Comparison of ENCODE assay signal across 9 mouse cellular contexts in the genomic region with DNA sequence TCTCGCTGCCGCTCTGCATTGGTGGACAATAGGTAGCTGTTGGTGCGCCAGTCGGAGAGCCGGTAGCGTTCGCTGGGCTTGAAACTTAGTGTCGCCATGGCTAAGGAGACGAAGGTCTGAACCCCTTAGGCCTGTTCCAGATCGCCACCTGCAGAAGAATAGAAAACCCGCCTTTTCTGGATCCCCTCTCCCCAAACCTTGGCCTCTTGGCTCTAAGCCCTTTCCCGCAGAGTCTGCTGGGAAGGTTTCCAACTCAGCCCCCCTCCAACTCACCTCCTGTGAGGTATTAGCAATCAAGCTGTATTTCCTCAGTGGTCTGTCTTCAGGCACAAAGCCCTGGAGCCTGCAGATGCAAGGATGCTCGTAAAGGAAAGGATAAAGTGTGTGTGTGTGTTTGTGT. TPM values are rescaled to one million over a fixed set of nuclear protein-coding genes. Genes with fewer than 3 reads are reported as not detected.
DNase-seq lines count a peak whose midpoint lies in the region; ATAC-seq and TF ChIP-seq lines count a peak whose summit lies in the region.
"Had no signal": no experiment of that assay in that cellular context is flagged by ENCODE, and none has a peak within 500 bp of the region (broad histone marks: within the 10 kb centered on the region; RNA-seq: fewer than 3 reads in every experiment).

No protein-coding gene starts in this region.

- no peak for TF ChIP-seq CTCF in left cerebral cortex, adult 2 months (IDR thresholded peaks at IDR 0.05)

- intact Hi-C loops in left cerebral cortex, postnatal 4 days (cut with DNase I), result no loop called here
- intact Hi-C loops in left cerebral cortex, adult 2 months (cut with DNase I), result no loop called here

- no peaks in the 10 kb centered on the region for H3K36me3 ChIP-seq in forebrain, embryonic 15.5 days
- no peaks in the 10 kb centered on the region for H3K36me3 ChIP-seq in midbrain, embryonic 15.5 days (replicated peaks)

- H3K4me2 ChIP-seq in forebrain, embryonic 15.5 days (replicated peaks), result peak overlapping the region; percentile 23
- H3K4me2 ChIP-seq in midbrain, embryonic 15.5 days, result peak overlapping the region; percentile 10

- H3K9ac ChIP-seq in forebrain, embryonic 15.5 days (replicated peaks), result 0 out of 2 replicates have a peak overlapping the region, but pooled peaks have one; percentile 7
- no peak overlapping the region for H3K9ac ChIP-seq in midbrain, embryonic 15.5 days

- H3K9me3 ChIP-seq in forebrain, embryonic 15.5 days, result no peaks in the 10 kb centered on the region
- H3K9me3 ChIP-seq in midbrain, embryonic 15.5 days, result no peaks in the 10 kb centered on the region

- DNase-seq in cerebellum, postnatal 10 days, result peak; percentile 83 to 86
- no peak for DNase-seq in cerebellum, adult 11 months
- peak; percentile 60 for DNase-seq in left cerebral cortex, postnatal 4 days
- DNase-seq in left cerebral cortex, adult 2 months (ENCODE audit: extremely low spot score in 1 of 2, low spot score in 2 of 2), result no peak
- no peak for DNase-seq in thymus, postnatal 25 days
- DNase-seq: kidney, postnatal 10 days had no signal

- peaks cover 31% of the 10 kb centered on the region for H3K4me1 ChIP-seq in forebrain, embryonic 15.5 days
- H3K4me1 ChIP-seq in midbrain, embryonic 15.5 days, result peaks cover 26% of the 10 kb centered on the region

- H3K4me3 ChIP-seq in left cerebral cortex, adult 2 months, result no peak overlapping the region
- no peak overlapping the region for H3K4me3 ChIP-seq in forebrain, embryonic 15.5 days
- H3K4me3 ChIP-seq in midbrain, embryonic 15.5 days, result no peak overlapping the region

- 14% methylated on average over 13 of the region's 13 CpGs for WGBS in forebrain, embryonic 15.5 days
- 16% methylated on average over 13 of the region's 13 CpGs for whole genome bisulfite sequencing in midbrain, embryonic 15.5 days

- H3K27ac ChIP-seq in left cerebral cortex, adult 2 months, result no peak overlapping the region
- 0 out of 2 replicates have a peak overlapping the region, but pooled peaks have one; percentile 3 for H3K27ac ChIP-seq in forebrain, embryonic 15.5 days (replicated peaks)
- H3K27ac ChIP-seq in midbrain, embryonic 15.5 days, result no peak overlapping the region

- H3K27me3 ChIP-seq in forebrain, embryonic 15.5 days, result no peaks in the 10 kb centered on the region
- H3K27me3 ChIP-seq in midbrain, embryonic 15.5 days (replicated peaks), result peaks cover 11% of the 10 kb centered on the region; the same call in 1 of the 2 replicates

- ATAC-seq in forebrain, embryonic 15.5 days (replicated peaks), result no peak
- no peak for ATAC-seq in midbrain, embryonic 15.5 days (replicated peaks)
- ATAC-seq in megakaryocyte-erythroid progenitor cell, adult 5-6 weeks (replicated peaks; ENCODE audit: low FRiP score, low TSS enrichment, poor library complexity, severe bottlenecking), result no peak

RNA-seq across cellular contexts. Expression of a gene that starts 0.6 kb away (rescaled TPM):
- total RNA-seq in left cerebral cortex, postnatal 4 days (2021), result 1 to 10 TPM; 3.5 to 5.1 TPM
- 1 to 10 TPM; 1.5 to 1.6 TPM for total RNA-seq in left cerebral cortex, adult 2 months (2021)
- polyA plus RNA-seq in forebrain, embryonic 15.5 days (2015; fragmentation: Nextera tagmentation; extraction: Ambion mirVana), result 12.7 and 16.0 TPM in 2 replicates
- 11.8 and 15.1 TPM in 2 replicates for polyA plus RNA-seq in midbrain, embryonic 15.5 days (2015; fragmentation: Nextera tagmentation; extraction: Ambion mirVana)
- not detected in 2 replicates for total RNA-seq in megakaryocyte-erythroid progenitor cell, adult 5-6 weeks (2014; fragmentation: Nextera tagmentation)
- total RNA-seq in megakaryocyte-erythroid progenitor cell, adult 5-6 weeks (2017), result not detected in 2 replicates

RNA-seq across cellular contexts. Expression of a gene that starts 3.4 kb away (rescaled TPM):
- 10 to 100 TPM; 37.8 to 39.5 TPM for total RNA-seq in left cerebral cortex, postnatal 4 days (2021)
- 10 to 100 TPM; 29.5 to 29.9 TPM for total RNA-seq in left cerebral cortex, adult 2 months (2021)
- polyA plus RNA-seq in forebrain, embryonic 15.5 days (2015; fragmentation: Nextera tagmentation; extraction: Ambion mirVana), result 81.9 and 85.3 TPM in 2 replicates
- polyA plus RNA-seq in midbrain, embryonic 15.5 days (2015; fragmentation: Nextera tagmentation; extraction: Ambion mirVana), result 94.6 and 99.9 TPM in 2 replicates
- 30.8 and 33.7 TPM in 2 replicates for total RNA-seq in megakaryocyte-erythroid progenitor cell, adult 5-6 weeks (2014; fragmentation: Nextera tagmentation)
- total RNA-seq in megakaryocyte-erythroid progenitor cell, adult 5-6 weeks (2017), result 22.9 and 28.5 TPM in 2 replicates

RNA-seq across cellular contexts. Expression of a gene that starts 38.3 kb away (rescaled TPM):
- total RNA-seq in left cerebral cortex, postnatal 4 days (2021), result 1 to 10 TPM; 2.2 to 3.4 TPM
- total RNA-seq in left cerebral cortex, adult 2 months (2021), result 1 to 10 TPM; 1.9 to 3.0 TPM
- polyA plus RNA-seq in forebrain, embryonic 15.5 days (2015; fragmentation: Nextera tagmentation; extraction: Ambion mirVana), result 2.0 and 3.0 TPM in 2 replicates
- polyA plus RNA-seq in midbrain, embryonic 15.5 days (2015; fragmentation: Nextera tagmentation; extraction: Ambion mirVana), result 2.6 and 2.9 TPM in 2 replicates
- not detected in 2 replicates for total RNA-seq in megakaryocyte-erythroid progenitor cell, adult 5-6 weeks (2014; fragmentation: Nextera tagmentation)
- not detected in 2 replicates for total RNA-seq in megakaryocyte-erythroid progenitor cell, adult 5-6 weeks (2017)

Comparison
In these comparisons a context has a peak if more than half of its experiments do, and no peak if none do; other contexts are left out.
1. DNase-seq: peak in cerebellum, postnatal 10 days (2 of 2) and left cerebral cortex, postnatal 4 days (single experiment); none in cerebellum, adult 11 months (single experiment), left cerebral cortex, adult 2 months (0 of 2) and thymus, postnatal 25 days (single experiment).